Mouse (Mus musculus): ENCODE results near the gene Ubr7. TPM values are rescaled to one million over a fixed set of nuclear protein-coding genes. Genes with fewer than 3 reads are reported as not detected.

Ubr7 gene
- total and polyA plus RNA-seq, 3 experiments, result 12.3 to 24.6 (median 22.8) TPM

DNA sequence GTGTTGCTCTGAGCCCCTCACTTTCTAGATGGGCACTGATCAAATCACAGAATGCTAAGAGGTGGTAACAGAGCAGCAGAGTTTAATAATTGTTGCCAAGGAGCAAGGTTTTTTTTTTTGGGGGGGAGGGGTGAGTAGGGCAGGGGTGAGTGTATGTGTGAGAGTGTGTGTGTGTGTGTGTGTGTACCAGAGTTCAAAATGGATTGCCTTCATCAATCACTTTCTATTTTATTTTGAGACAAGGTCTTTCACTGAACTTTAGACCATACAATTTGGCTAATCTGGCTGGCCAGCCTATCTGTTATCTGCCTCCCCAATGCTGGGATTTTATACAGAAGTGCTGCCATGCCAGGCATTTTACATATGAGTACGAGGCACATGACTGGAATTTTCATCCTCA lies 57.1 kb downstream of the Ubr7 start:
- Histone ChIP-seq H3K4me3 (no peak overlapping the region), H3K27ac (no peak overlapping the region), H3K36me3 (ENCODE audit: control insufficient read depth, insufficient read depth, low read length) (peaks cover 10% of the 10 kb centered on the region), H3K4me1 (ENCODE audit: control insufficient read depth, insufficient read depth, low read length) (no peaks in the 10 kb centered on the region), H3K79me2 (replicated peaks; ENCODE audit: control insufficient read depth, insufficient read depth, low read length) (peaks cover 2% of the 10 kb centered on the region; the same call in 1 of the 2 replicates), H3K9ac (ENCODE audit: low read depth, low read length) (no peak overlapping the region), H3K27me3 (ENCODE audit: control insufficient read depth, insufficient read depth, low read length) (no peaks in the 10 kb centered on the region)
- 100% methylated on average over 1 of the region's 1 CpGs for WGBS
- intact Hi-C loops (cut with DNase I), result loop anchor here (5.0 kb wide), 1 partner anchor 57 kb away; no protein-coding TSS in a partner anchor
- TF ChIP-seq EP300 (IDR thresholded peaks at IDR 0.05; ENCODE audit: insufficient read depth, low read depth, low read length), result no peak
- no peak for TF ChIP-seq CTCF (IDR thresholded peaks at IDR 0.05)
- TF ChIP-seq POLR2A (IDR thresholded peaks at IDR 0.05; ENCODE audit: insufficient read depth, low read depth, low read length), result no peak
- no peak for DNase-seq

GRCm38 (mm10) chr12:102826399-102826798 lies 68.6 kb downstream of the Ubr7 start:
- peaks cover 2% of the 10 kb centered on the region; the same call in 1 of the 2 replicates for H3K36me3 ChIP-seq (ENCODE audit: control insufficient read depth, insufficient read depth, low read length)
- TF ChIP-seq EP300 (IDR thresholded peaks at IDR 0.05; ENCODE audit: insufficient read depth, low read depth, low read length) (no peak), CTCF (IDR thresholded peaks at IDR 0.05) (no peak), POLR2A (IDR thresholded peaks at IDR 0.05; ENCODE audit: insufficient read depth, low read depth, low read length) (no peak)
- WGBS, result 100% methylated on average over 1 of the region's 1 CpGs
- intact Hi-C loops (cut with DNase I), result no loop called here
- no peaks in the 10 kb centered on the region for H3K27me3 ChIP-seq (ENCODE audit: control insufficient read depth, insufficient read depth, low read length)
- H3K4me1 ChIP-seq (ENCODE audit: control insufficient read depth, insufficient read depth, low read length), result no peaks in the 10 kb centered on the region
- no peaks in the 10 kb centered on the region for H3K79me2 ChIP-seq (replicated peaks; ENCODE audit: control insufficient read depth, insufficient read depth, low read length)
- H3K4me3 ChIP-seq, result no peak overlapping the region
- H3K9ac ChIP-seq (ENCODE audit: low read depth, low read length), result no peak overlapping the region
- no peak for DNase-seq
- no peak overlapping the region for H3K27ac ChIP-seq

DNA sequence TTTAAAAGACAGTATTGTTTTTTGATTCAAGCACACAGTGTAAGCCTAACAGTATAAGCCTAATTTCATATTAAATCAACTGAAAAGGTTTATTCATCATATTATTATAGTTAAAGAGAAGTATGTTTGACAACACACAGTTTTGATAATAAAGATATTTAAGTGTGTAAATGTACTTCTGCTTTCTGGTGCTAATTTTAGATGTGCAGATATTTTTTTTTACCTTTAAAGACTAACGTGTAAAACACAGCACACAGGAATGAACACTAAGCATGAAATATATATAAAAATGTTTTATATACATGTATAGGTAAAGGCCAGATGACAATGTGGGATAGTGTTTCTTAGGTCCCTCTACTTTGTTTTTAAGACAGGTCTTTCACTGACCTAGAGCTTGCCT lies 69.4 kb downstream of the Ubr7 start:
- Histone ChIP-seq H3K4me3 (no peak overlapping the region), H3K79me2 (replicated peaks; ENCODE audit: control insufficient read depth, insufficient read depth, low read length) (no peaks in the 10 kb centered on the region), H3K27ac (no peak overlapping the region), H3K9ac (ENCODE audit: low read depth, low read length) (no peak overlapping the region), H3K36me3 (ENCODE audit: control insufficient read depth, insufficient read depth, low read length) (peaks cover 4% of the 10 kb centered on the region), H3K27me3 (ENCODE audit: control insufficient read depth, insufficient read depth, low read length) (no peaks in the 10 kb centered on the region), H3K4me1 (ENCODE audit: control insufficient read depth, insufficient read depth, low read length) (peaks cover 1% of the 10 kb centered on the region; the same call in 1 of the 2 replicates)
- 69% methylated on average over 1 of the region's 1 CpGs for WGBS
- intact Hi-C loops (cut with DNase I), result no loop called here
- no peak for DNase-seq
- no peak for TF ChIP-seq CTCF (IDR thresholded peaks at IDR 0.05)
- TF ChIP-seq POLR2A (IDR thresholded peaks at IDR 0.05; ENCODE audit: insufficient read depth, low read depth, low read length), result no peak
- TF ChIP-seq EP300 (IDR thresholded peaks at IDR 0.05; ENCODE audit: insufficient read depth, low read depth, low read length), result no peak

Other genes with a start within 250 kb of the Ubr7 start
- not detected for gene Chga, start 203.0 kb upstream of the Ubr7 start, total RNA-seq (2021)
- 0.06 and 0.12 TPM in 2 replicates for gene Chga, start 203.0 kb upstream of the Ubr7 start, polyA plus RNA-seq (2012; rRNA removed)
- gene Itpk1, start 53.0 kb upstream of the Ubr7 start, total RNA-seq (2021), result 1 to 10 TPM; 7.9 to 9.5 TPM
- 11.6 and 11.9 TPM in 2 replicates for gene Itpk1, start 53.0 kb upstream of the Ubr7 start, polyA plus RNA-seq (2012; rRNA removed)
- 1 to 10 TPM; 7.0 to 7.5 TPM for gene Moap1, start 14.3 kb upstream of the Ubr7 start, total RNA-seq (2021)
- gene Moap1, start 14.3 kb upstream of the Ubr7 start, polyA plus RNA-seq (2012; rRNA removed), result 0.51 TPM in 1 of 2 replicates, not detected in the other
- gene Tmem251, start 14.2 kb upstream of the Ubr7 start, total RNA-seq (2021), result 1 to 10 TPM; 4.5 to 4.6 TPM
- gene Tmem251, start 14.2 kb upstream of the Ubr7 start, polyA plus RNA-seq (2012; rRNA removed), result 1.8 and 4.0 TPM in 2 replicates
- not detected for gene Gm28051, start 202 bp upstream of the Ubr7 start, total RNA-seq (2021)
- not detected in 2 replicates for gene Gm28051, start 202 bp upstream of the Ubr7 start, polyA plus RNA-seq (2012; rRNA removed)
- gene Gon7, start 164 bp upstream of the Ubr7 start, total RNA-seq (2021), result 10 to 100 TPM in 1 of 2 experiments, 1 to 10 TPM in 1; 9.8 to 10.4 TPM
- 5.9 and 7.0 TPM in 2 replicates for gene Gon7, start 164 bp upstream of the Ubr7 start, polyA plus RNA-seq (2012; rRNA removed)
- gene Gm20604, start 705 bp downstream of the Ubr7 start, total RNA-seq (2021), result 1 to 10 TPM; 3.8 to 4.2 TPM
- gene Gm20604, start 705 bp downstream of the Ubr7 start, polyA plus RNA-seq (2012; rRNA removed), result 2.9 and 4.9 TPM in 2 replicates
- gene Btbd7, start 120.5 kb downstream of the Ubr7 start, total RNA-seq (2021), result 10 to 100 TPM; 24.0 to 25.7 TPM
- 8.6 and 17.1 TPM in 2 replicates for gene Btbd7, start 120.5 kb downstream of the Ubr7 start, polyA plus RNA-seq (2012; rRNA removed)
- gene Cox8c, start 141.3 kb downstream of the Ubr7 start, total RNA-seq (2021), result not detected
- not detected in 2 replicates for gene Cox8c, start 141.3 kb downstream of the Ubr7 start, polyA plus RNA-seq (2012; rRNA removed)
- under 1 TPM; 0.05 TPM for gene Unc79, start 190.9 kb downstream of the Ubr7 start, total RNA-seq (2021)
- 0.06 and 0.20 TPM in 2 replicates for gene Unc79, start 190.9 kb downstream of the Ubr7 start, polyA plus RNA-seq (2012; rRNA removed)

Measured in heart, adult 2 months (tissue).